Mouse (Mus musculus): ENCODE measurements around the gene Tmem135. TPM values are rescaled to one million over a fixed set of nuclear protein-coding genes. Genes with fewer than 3 reads are reported as not detected.

Tmem135 gene
- polyA plus RNA-seq, 1 experiment from 2014 or later, result 37.3 TPM

DNA sequence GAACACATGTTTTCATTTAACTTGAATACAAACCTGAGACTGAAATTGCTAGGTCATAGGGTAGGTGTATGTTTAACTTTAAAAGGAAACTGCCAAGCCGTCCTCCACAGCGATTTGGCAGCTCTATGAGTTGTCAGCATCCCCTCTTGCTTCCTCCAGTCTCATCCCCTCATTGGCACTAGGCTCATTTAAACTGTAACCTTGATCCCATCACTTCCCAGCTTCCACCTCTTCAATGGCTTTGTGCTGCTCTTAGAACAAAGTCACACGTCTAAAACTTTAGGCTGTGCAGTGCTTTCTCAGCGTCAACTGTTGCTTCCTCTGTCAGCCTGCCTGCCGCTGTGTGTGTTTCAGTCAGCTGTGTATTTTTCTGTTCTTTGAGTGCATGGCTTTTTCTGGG is 23.1 kb upstream of the Tmem135 start:
- peaks cover 3% of the 10 kb centered on the region; the same call in 1 of the 2 replicates for H3K4me1 ChIP-seq
- no peak overlapping the region for H3K27ac ChIP-seq
- 28% methylated on average over 5 of the region's 5 CpGs for WGBS
- H3K36me3 ChIP-seq, result no peaks in the 10 kb centered on the region
- no peaks in the 10 kb centered on the region for H3K27me3 ChIP-seq (replicated peaks)
- H3K4me3 ChIP-seq (replicated peaks), result no peak overlapping the region
- no peak overlapping the region for H3K9ac ChIP-seq
- H3K4me2 ChIP-seq, result no peak overlapping the region
- H3K9me3 ChIP-seq, result no peaks in the 10 kb centered on the region
- no peak for ATAC-seq (ENCODE audit: insufficient read depth, low FRiP score, low read depth)

DNA sequence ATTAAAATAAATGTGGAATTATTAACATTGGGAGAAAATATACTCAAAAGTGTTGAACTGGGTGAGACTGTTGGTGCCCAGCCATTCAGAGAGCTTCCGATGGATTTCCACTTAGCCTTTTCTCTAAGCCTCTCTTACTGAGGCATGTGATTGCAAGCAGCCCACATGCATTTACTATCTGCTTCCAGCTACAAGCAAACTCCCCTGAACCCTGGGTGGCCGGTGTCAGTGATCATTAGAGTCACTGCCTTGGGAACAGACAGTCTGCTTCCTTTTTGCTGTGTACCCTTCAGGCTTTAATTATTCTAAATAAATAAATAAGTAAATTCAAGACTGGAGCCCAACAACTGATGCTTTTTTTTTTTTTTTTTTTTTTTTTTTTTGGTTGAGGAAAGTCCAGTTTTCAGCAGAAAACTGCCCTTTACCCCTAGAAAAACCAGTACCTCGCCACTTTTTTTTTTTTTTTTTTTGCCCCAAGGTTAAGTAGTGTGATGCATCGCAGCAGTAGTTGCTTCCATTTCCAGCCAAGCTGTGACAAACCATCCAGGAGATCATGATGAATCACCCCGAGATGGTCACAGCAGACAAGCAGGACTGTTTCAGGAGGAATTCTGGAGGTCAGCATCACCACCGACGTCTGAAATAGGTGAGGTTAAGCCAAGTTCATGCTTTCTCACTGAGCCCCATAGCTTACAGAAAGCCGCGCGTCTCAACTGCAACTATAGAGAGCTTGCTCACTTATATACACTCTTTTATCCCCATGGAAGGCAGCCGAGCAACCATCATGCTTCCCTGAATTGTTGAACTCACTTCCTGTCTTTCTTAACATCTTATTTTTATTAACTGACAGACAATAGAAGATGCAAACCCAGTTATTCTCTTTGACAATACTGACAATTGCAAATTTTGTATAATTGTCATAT is 22.0 kb upstream of the Tmem135 start:
- H3K9me3 ChIP-seq, result no peaks in the 10 kb centered on the region
- H3K27ac ChIP-seq, result no peak overlapping the region
- 24% methylated on average over 10 of the region's 11 CpGs for WGBS
- no peaks in the 10 kb centered on the region for H3K27me3 ChIP-seq (replicated peaks)
- no peak overlapping the region for H3K4me3 ChIP-seq (replicated peaks)
- H3K36me3 ChIP-seq, result no peaks in the 10 kb centered on the region
- H3K9ac ChIP-seq, result no peak overlapping the region
- no peak for ATAC-seq (ENCODE audit: insufficient read depth, low FRiP score, low read depth)
- H3K4me1 ChIP-seq, result peaks cover 3% of the 10 kb centered on the region; the same call in 1 of the 2 replicates
- no peak overlapping the region for H3K4me2 ChIP-seq

GRCm38 (mm10) chr7:89424659-89425058 is 20.6 kb upstream of the Tmem135 start:
- Histone ChIP-seq H3K9ac (no peak overlapping the region), H3K36me3 (no peaks in the 10 kb centered on the region), H3K27ac (no peak overlapping the region), H3K4me3 (replicated peaks) (no peak overlapping the region), H3K4me2 (no peak overlapping the region), H3K27me3 (replicated peaks) (no peaks in the 10 kb centered on the region), H3K9me3 (no peaks in the 10 kb centered on the region), H3K4me1 (peaks cover 3% of the 10 kb centered on the region; the same call in 1 of the 2 replicates)
- 76% methylated on average over 5 of the region's 5 CpGs for WGBS
- ATAC-seq (ENCODE audit: insufficient read depth, low FRiP score, low read depth), result no peak

GRCm38 (mm10) chr7:89423688-89424255 is 19.8 kb upstream of the Tmem135 start:
- Histone ChIP-seq H3K27ac (no peak overlapping the region), H3K9me3 (no peaks in the 10 kb centered on the region), H3K4me1 (peaks cover 3% of the 10 kb centered on the region; the same call in 1 of the 2 replicates), H3K9ac (no peak overlapping the region), H3K4me2 (no peak overlapping the region), H3K4me3 (replicated peaks) (no peak overlapping the region), H3K27me3 (replicated peaks) (no peaks in the 10 kb centered on the region), H3K36me3 (no peaks in the 10 kb centered on the region)
- no peak for ATAC-seq (ENCODE audit: insufficient read depth, low FRiP score, low read depth)
- 54% methylated on average over 8 of the region's 8 CpGs for WGBS

- H3K27me3 ChIP-seq (replicated peaks), result no peaks in the 10 kb centered on the region
Measured at GRCm38 (mm10) chr7:89423194-89423593, 19.2 kb upstream of the Tmem135 start.

GRCm38 (mm10) chr7:89422650-89423049 is 18.6 kb upstream of the Tmem135 start:
- H3K27ac ChIP-seq, result no peak overlapping the region
- no peak overlapping the region for H3K9ac ChIP-seq
- no peaks in the 10 kb centered on the region for H3K27me3 ChIP-seq (replicated peaks)
- peaks cover 9% of the 10 kb centered on the region for H3K4me1 ChIP-seq
- H3K9me3 ChIP-seq, result no peaks in the 10 kb centered on the region
- H3K4me3 ChIP-seq (replicated peaks), result no peak overlapping the region
- WGBS, result 34% methylated on average over 8 of the region's 8 CpGs
- H3K4me2 ChIP-seq, result no peak overlapping the region
- ATAC-seq (ENCODE audit: insufficient read depth, low FRiP score, low read depth), result no peak
- H3K36me3 ChIP-seq, result no peaks in the 10 kb centered on the region

More at GRCm38 (mm10) chr7:89423194-89423593, 19.2 kb upstream of the Tmem135 start:
- Histone ChIP-seq H3K4me3 (replicated peaks) (no peak overlapping the region), H3K9me3 (no peaks in the 10 kb centered on the region), H3K36me3 (no peaks in the 10 kb centered on the region), H3K4me1 (peaks cover 3% of the 10 kb centered on the region), H3K9ac (no peak overlapping the region), H3K4me2 (no peak overlapping the region), H3K27ac (no peak overlapping the region)
- ATAC-seq (ENCODE audit: insufficient read depth, low FRiP score, low read depth), result peak; percentile 29; the same call in 1 of the 2 replicates
- 20% methylated on average over 5 of the region's 5 CpGs for WGBS

GRCm38 (mm10) chr7:89421294-89421693 is 17.3 kb upstream of the Tmem135 start:
- Histone ChIP-seq H3K4me3 (replicated peaks) (no peak overlapping the region), H3K4me2 (no peak overlapping the region), H3K9ac (no peak overlapping the region), H3K27me3 (replicated peaks) (no peaks in the 10 kb centered on the region), H3K36me3 (no peaks in the 10 kb centered on the region), H3K4me1 (peaks cover 11% of the 10 kb centered on the region), H3K9me3 (no peaks in the 10 kb centered on the region), H3K27ac (no peak overlapping the region)
- no peak for ATAC-seq (ENCODE audit: insufficient read depth, low FRiP score, low read depth)
- 93% methylated on average over 5 of the region's 5 CpGs for WGBS

DNA sequence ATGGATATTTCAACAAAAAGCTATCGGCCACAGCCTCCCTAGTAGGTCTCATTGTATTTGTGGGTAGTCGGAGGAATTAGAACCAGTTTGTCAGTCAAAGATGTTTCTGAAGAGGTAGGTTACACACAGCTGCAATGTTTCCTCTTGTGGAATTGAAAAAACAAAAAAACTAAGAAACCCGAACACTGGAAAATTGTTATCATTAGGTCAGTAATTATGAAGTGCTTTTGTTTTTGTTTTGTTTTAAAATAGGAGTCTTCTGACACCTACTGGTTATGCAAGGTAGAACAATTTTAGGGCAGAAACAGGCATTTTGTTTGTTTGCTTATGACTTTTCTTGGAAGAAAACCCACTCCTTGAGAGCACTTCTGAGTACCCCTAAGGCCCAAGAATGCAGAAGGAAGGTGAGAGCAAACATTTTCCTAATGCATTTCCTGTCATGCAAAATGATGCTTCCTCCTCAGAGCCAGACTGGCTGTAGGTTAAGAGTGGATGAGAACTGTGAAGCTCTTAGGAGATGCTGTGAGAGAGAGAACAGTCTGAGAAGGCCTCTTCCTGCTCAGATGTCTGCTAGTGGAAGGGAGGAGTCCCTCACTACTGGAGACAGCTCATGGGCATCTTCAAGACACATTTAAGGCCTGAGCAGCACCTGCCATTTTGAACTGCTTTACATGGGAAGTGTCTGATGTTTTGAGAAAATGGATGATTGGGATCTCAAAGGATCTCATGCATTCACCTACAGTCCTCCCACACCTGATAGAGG is 15.1 kb upstream of the Tmem135 start:
- ATAC-seq (ENCODE audit: insufficient read depth, low FRiP score, low read depth), result no peak
- Histone ChIP-seq H3K9ac (no peak overlapping the region), H3K4me2 (peak overlapping the region; percentile 35; the same call in 1 of the 2 replicates), H3K27me3 (replicated peaks) (no peaks in the 10 kb centered on the region), H3K27ac (no peak overlapping the region), H3K36me3 (no peaks in the 10 kb centered on the region), H3K9me3 (no peaks in the 10 kb centered on the region), H3K4me3 (replicated peaks) (no peak overlapping the region), H3K4me1 (peaks cover 15% of the 10 kb centered on the region)
- 37% methylated on average over 3 of the region's 3 CpGs for WGBS

- H3K4me1 ChIP-seq, result peaks cover 15% of the 10 kb centered on the region
- H3K4me2 ChIP-seq, result no peak overlapping the region
- H3K4me3 ChIP-seq (replicated peaks), result no peak overlapping the region
- WGBS, result 45% methylated on average over 8 of the region's 8 CpGs
- peak overlapping the region; percentile 31; the same call in 1 of the 2 replicates for H3K27ac ChIP-seq
- no peaks in the 10 kb centered on the region for H3K27me3 ChIP-seq (replicated peaks)
- H3K36me3 ChIP-seq, result no peaks in the 10 kb centered on the region
- no peaks in the 10 kb centered on the region for H3K9me3 ChIP-seq
- no peak for ATAC-seq (ENCODE audit: insufficient read depth, low FRiP score, low read depth)
- H3K9ac ChIP-seq, result no peak overlapping the region
Measured at GRCm38 (mm10) chr7:89418127-89418653, 14.2 kb upstream of the Tmem135 start.

DNA sequence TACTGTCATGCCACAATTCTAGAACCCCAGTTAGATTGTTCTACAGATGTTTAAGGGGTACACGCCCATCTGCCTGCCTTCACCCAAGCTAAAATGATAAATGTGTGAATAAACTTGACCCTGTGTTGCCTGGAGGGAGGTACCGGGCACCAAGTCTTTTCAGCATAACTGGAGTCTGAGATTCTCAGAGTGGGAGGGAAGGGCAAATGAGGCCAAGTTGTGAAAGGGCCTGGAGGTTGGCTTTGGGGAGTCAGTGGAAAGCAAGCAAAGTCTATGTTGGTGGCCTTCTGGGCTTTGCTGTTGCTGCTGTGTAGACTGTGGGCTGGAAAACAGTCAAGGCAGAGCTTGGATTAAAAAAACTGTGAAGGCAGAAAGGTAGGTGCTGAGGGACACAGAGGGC is 13.7 kb upstream of the Tmem135 start:
- H3K9me3 ChIP-seq, result no peaks in the 10 kb centered on the region
- no peaks in the 10 kb centered on the region for H3K27me3 ChIP-seq (replicated peaks)
- peaks cover 13% of the 10 kb centered on the region for H3K4me1 ChIP-seq
- H3K4me3 ChIP-seq (replicated peaks), result no peak overlapping the region
- ATAC-seq (ENCODE audit: insufficient read depth, low FRiP score, low read depth), result no peak
- H3K9ac ChIP-seq, result no peak overlapping the region
- 49% methylated on average over 2 of the region's 2 CpGs for WGBS
- peak overlapping the region; percentile 31; the same call in 1 of the 2 replicates for H3K27ac ChIP-seq
- no peak overlapping the region for H3K4me2 ChIP-seq
- H3K36me3 ChIP-seq, result no peaks in the 10 kb centered on the region

- Histone ChIP-seq H3K36me3 (no peaks in the 10 kb centered on the region), H3K27ac (no peak overlapping the region), H3K4me1 (peaks cover 26% of the 10 kb centered on the region), H3K4me3 (replicated peaks) (no peak overlapping the region), H3K9me3 (no peaks in the 10 kb centered on the region), H3K27me3 (replicated peaks) (no peaks in the 10 kb centered on the region), H3K4me2 (no peak overlapping the region), H3K9ac (no peak overlapping the region)
- WGBS, result 65% methylated on average over 4 of the region's 4 CpGs
- ATAC-seq (ENCODE audit: insufficient read depth, low FRiP score, low read depth), result no peak
Measured at GRCm38 (mm10) chr7:89416027-89416426, 12.0 kb upstream of the Tmem135 start.

Data from stomach, embryonic 15.5 days (tissue).